Mouse (Mus musculus): ENCODE results near the gene Glrx5. TPM values are rescaled to one million over a fixed set of nuclear protein-coding genes. Genes with fewer than 3 reads are reported as not detected.

Gene Glrx5
- total RNA-seq, 2 experiments from 2014 or later: 60.5 to 69.7 TPM

- no peak for DNase-seq
Observed at GRCm38 (mm10) chr12:105073708-105074107, 41.2 kb downstream of the Glrx5 start.

GRCm38 (mm10) chr12:105075496-105075895 is 43.0 kb downstream of the Glrx5 start:
- DNase-seq: no peak

GRCm38 (mm10) chr12:105076511-105076910 is 44.0 kb downstream of the Glrx5 start:
- no peak for DNase-seq

GRCm38 (mm10) chr12:105077232-105077631 is 44.7 kb downstream of the Glrx5 start:
- no peak for DNase-seq

- no peak for DNase-seq
Observed at GRCm38 (mm10) chr12:105084171-105084570, 51.7 kb downstream of the Glrx5 start.

GRCm38 (mm10) chr12:105084816-105085215 is 52.3 kb downstream of the Glrx5 start:
- no peak for DNase-seq

GRCm38 (mm10) chr12:105085296-105085695 is 52.8 kb downstream of the Glrx5 start:
- no peak for DNase-seq

GRCm38 (mm10) chr12:105086781-105087180 is 54.3 kb downstream of the Glrx5 start:
- no peak for DNase-seq

- DNase-seq: no peak
Observed at GRCm38 (mm10) chr12:105087353-105087752, 54.9 kb downstream of the Glrx5 start.

- DNase-seq: no peak
Observed at GRCm38 (mm10) chr12:105089231-105089630, 56.7 kb downstream of the Glrx5 start.

GRCm38 (mm10) chr12:105091604-105092003 is 59.1 kb downstream of the Glrx5 start:
- DNase-seq: no peak

Small RNA genes lying within 50 kb of the gene (microRNA-seq; reads per million reads assigned to microRNA genes)
- 2.3 to 2.9 reads per million in 2 experiments for gene Mir3069

Other genes starting within 250 kb of the Glrx5 start
- 1 to 10 TPM; 4.2 TPM for gene Clmn, start 167.6 kb upstream of the Glrx5 start, total RNA-seq (2021)
- gene Syne3, start 22.9 kb upstream of the Glrx5 start, total RNA-seq (2021): 10 to 100 TPM in 1 of 2 experiments, 1 to 10 TPM in 1; 9.0 to 11.5 TPM
- gene Tcl1b2, start 113.3 kb downstream of the Glrx5 start, total RNA-seq (2021): not detected
- gene Tcl1b1, start 127.0 kb downstream of the Glrx5 start, total RNA-seq (2021): not detected
- gene Tcl1b5, start 143.7 kb downstream of the Glrx5 start, total RNA-seq (2021): not detected
- gene Tcl1b3, start 158.4 kb downstream of the Glrx5 start, total RNA-seq (2021): not detected
- not detected for gene Tcl1b4, start 169.3 kb downstream of the Glrx5 start, total RNA-seq (2021)
- not detected for gene Tcl1, start 190.1 kb downstream of the Glrx5 start, total RNA-seq (2021)

Measured in gastrocnemius, postnatal 10 days (tissue).